Mouse (Mus musculus): ENCODE measurements at regions not wholly inside any gene's neighbourhood (a gene's known extent, or its start where the extent isn't known, plus 50 kb on each side); places are given as distances from the start of the nearest gene placed in this dataset.

GRCm38 (mm10) chr4:53322484-53322883 is 117.7 kb upstream of the Slc44a1 start:
- intact Hi-C loops (cut with DNase I), result no loop called here
- no peak for DNase-seq

- DNase-seq, result no peak
- intact Hi-C loops (cut with DNase I), result no loop called here
Measured at GRCm38 (mm10) chr4:53320735-53321449, 119.3 kb upstream of the Slc44a1 start.

GRCm38 (mm10) chr4:53319051-53319450 is 121.2 kb upstream of the Slc44a1 start:
- DNase-seq, result no peak
- intact Hi-C loops (cut with DNase I), result loop anchor here (5.0 kb wide), 1 partner anchor 42 kb away; no protein-coding TSS in a partner anchor

GRCm38 (mm10) chr4:53318181-53318580 is 122.0 kb upstream of the Slc44a1 start:
- intact Hi-C loops (cut with DNase I), result loop anchor here (5.0 kb wide), 1 partner anchor 41 kb away; no protein-coding TSS in a partner anchor
- DNase-seq, result no peak

- intact Hi-C loops (cut with DNase I), result loop anchor here (5.0 kb wide), 1 partner anchor 40 kb away; no protein-coding TSS in a partner anchor
- no peak for DNase-seq
Measured at GRCm38 (mm10) chr4:53317453-53317824, 122.8 kb upstream of the Slc44a1 start.

- intact Hi-C loops (cut with DNase I), result loop anchor here (5.0 kb wide), 1 partner anchor 40 kb away; no protein-coding TSS in a partner anchor
- no peak for DNase-seq
Measured at GRCm38 (mm10) chr4:53316796-53317452, 123.3 kb upstream of the Slc44a1 start.

- DNase-seq, result no peak
- intact Hi-C loops (cut with DNase I), result loop anchor here (5.0 kb wide), 1 partner anchor 39 kb away; no protein-coding TSS in a partner anchor
Measured at GRCm38 (mm10) chr4:53315876-53316762, 124.1 kb upstream of the Slc44a1 start.

- intact Hi-C loops (cut with DNase I), result loop anchor here (5.0 kb wide), 1 partner anchor 38 kb away; no protein-coding TSS in a partner anchor
- no peak for DNase-seq
Measured at GRCm38 (mm10) chr4:53315121-53315875, 124.9 kb upstream of the Slc44a1 start.

- intact Hi-C loops (cut with DNase I), result no loop called here
- DNase-seq, result no peak
Measured at GRCm38 (mm10) chr4:53314076-53314475, 126.1 kb upstream of the Slc44a1 start.

GRCm38 (mm10) chr4:53307121-53307520 is 133.1 kb upstream of the Slc44a1 start:
- DNase-seq, result no peak
- intact Hi-C loops (cut with DNase I), result no loop called here

GRCm38 (mm10) chr4:53304782-53305385 is 135.3 kb upstream of the Slc44a1 start:
- intact Hi-C loops (cut with DNase I), result no loop called here
- DNase-seq, result no peak

GRCm38 (mm10) chr4:53304290-53304654 is 135.9 kb upstream of the Slc44a1 start:
- no peak for DNase-seq
- intact Hi-C loops (cut with DNase I), result no loop called here

GRCm38 (mm10) chr4:53303621-53304289 is 136.5 kb upstream of the Slc44a1 start:
- DNase-seq, result no peak
- intact Hi-C loops (cut with DNase I), result no loop called here

- intact Hi-C loops (cut with DNase I), result no loop called here
- no peak for DNase-seq
Measured at GRCm38 (mm10) chr4:53297975-53298374, 138.3 kb upstream of the Abca1 start.

- DNase-seq, result no peak
- intact Hi-C loops (cut with DNase I), result no loop called here
Measured at GRCm38 (mm10) chr4:53292606-53293005, 132.9 kb upstream of the Abca1 start.

GRCm38 (mm10) chr4:53277741-53278525 is 118.2 kb upstream of the Abca1 start:
- DNase-seq, result no peak
- intact Hi-C loops (cut with DNase I), result loop anchor here (5.0 kb wide), 1 partner anchor 39 kb away; no protein-coding TSS in a partner anchor

- intact Hi-C loops (cut with DNase I), result no loop called here
- no peak for DNase-seq
Measured at GRCm38 (mm10) chr4:53270433-53270832, 110.7 kb upstream of the Abca1 start.

GRCm38 (mm10) chr4:53269999-53270398 is 110.3 kb upstream of the Abca1 start:
- no peak for DNase-seq
- intact Hi-C loops (cut with DNase I), result no loop called here

Measured in gastrocnemius, postnatal 36 days (tissue).